Mouse (Mus musculus) skeletal muscle tissue, postnatal 0 days (tissue): ENCODE results near the gene Trim12a. TPM values are rescaled to one million over a fixed set of nuclear protein-coding genes. Genes with fewer than 3 reads are reported as not detected.

Source experiments
- polyA plus RNA-seq: library from polyadenylated mRNA; unstranded; fragments of >200 nt; fragmentation: Nextera tagmentation; extraction: Ambion mirVana; gene quantifications from 2 replicates; pipeline ENCODE4 v1.2.1, GENCODE M21; 2015

Trim12a gene
- 5.1 and 5.9 TPM in 2 replicates for polyA plus RNA-seq

GRCm38 (mm10) chr7:104315369-104316080, at the start of gene Trim12a:
Gene Trim12a (minus strand): TSS chr7:104315466.

DNA sequence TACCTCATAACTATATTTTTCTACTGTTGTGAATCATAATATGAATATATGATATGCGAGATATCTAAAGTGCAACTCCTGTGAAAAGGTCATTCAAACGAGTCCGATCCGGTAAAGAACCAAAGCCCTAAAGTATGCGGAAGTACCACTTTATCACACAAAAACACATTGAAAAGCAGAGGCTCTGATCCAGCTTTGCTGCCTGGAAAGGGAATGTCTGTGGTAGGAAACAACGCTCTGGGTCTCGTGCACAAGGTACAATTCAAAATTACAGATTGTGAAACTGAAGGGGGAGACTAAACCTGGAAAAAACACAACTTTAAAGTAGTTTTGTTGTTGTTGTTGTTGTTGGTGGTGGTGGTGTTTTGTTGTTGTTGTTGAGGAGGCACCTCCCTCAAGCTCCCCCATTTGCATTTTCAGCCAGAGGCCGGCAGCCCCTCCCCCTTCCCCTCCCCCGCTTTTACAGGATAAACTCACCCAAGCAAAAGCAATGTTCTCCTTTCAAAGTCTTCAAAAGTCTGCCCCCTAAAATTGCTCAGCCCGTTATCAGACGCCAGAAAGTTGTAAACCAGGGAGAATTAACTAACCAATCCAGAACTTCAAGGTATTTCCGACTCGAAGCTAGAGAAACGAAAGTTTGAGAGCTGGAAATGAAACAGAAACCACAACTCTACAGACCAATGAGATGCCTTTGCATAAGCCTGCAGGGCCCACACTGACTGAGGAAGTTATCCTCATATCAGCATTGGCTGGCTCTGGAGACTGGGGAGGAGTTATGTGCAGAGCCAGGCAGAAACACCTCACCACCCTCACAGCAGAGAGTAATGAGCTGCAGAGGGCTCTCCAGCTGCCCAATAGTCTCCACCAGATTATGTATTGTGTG, 37.7 kb upstream of the Trim12a start, which contains the start of gene Trim12c:
Gene Trim12c, minus strand, starts transcription at position 646 of the 883 bp plus-strand sequence.

DNA sequence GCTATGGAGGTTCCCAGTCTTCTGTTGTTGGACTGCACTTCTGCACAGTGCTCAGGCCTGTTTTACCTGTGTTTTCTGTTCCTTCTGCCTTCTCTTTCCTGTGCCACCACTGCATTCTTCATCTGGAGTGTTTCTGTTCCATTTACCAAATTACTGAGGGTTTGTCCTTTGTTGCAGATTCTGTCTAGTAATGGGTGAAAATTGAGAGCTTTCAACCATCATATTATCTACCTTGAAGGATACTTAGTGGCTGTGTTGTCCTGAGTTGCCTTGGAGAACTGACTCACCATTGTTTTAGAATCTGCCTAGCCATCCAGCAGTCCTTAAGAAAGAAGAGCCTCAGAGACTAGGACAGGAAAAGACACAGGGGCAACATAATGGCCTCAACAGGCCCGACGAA, 13.9 kb upstream of the Trim12a start, which contains the start of gene Trim34b:
Gene Trim34b, plus strand, starts transcription at position 301 of the 400 bp plus-strand sequence.

GRCm38 (mm10) chr7:104287576-104288443, 27.5 kb downstream of the Trim12a start, which contains the start of gene Trim5:
Gene Trim5 (minus strand): TSS chr7:104288094.

Other genes starting within 250 kb of the Trim12a start
- gene Olfr644, start 243.6 kb downstream of the Trim12a start, polyA plus RNA-seq, result not detected in 2 replicates
- gene Olfr645, start 230.0 kb downstream of the Trim12a start, polyA plus RNA-seq, result not detected in 2 replicates
- not detected in 2 replicates for gene Olfr646, start 210.6 kb downstream of the Trim12a start, polyA plus RNA-seq
- not detected in 2 replicates for gene Ubqln5, start 185.6 kb downstream of the Trim12a start, polyA plus RNA-seq
- gene Olfr643, start 178.1 kb downstream of the Trim12a start, polyA plus RNA-seq, result not detected in 2 replicates
- not detected in 2 replicates for gene Ubqln3, start 172.2 kb downstream of the Trim12a start, polyA plus RNA-seq
- gene Ubqlnl, start 164.9 kb downstream of the Trim12a start, polyA plus RNA-seq, result not detected in 2 replicates
- not detected in 2 replicates for gene Olfm5, start 150.6 kb downstream of the Trim12a start, polyA plus RNA-seq
- gene Olfr648, start 132.1 kb downstream of the Trim12a start, polyA plus RNA-seq, result 0.05 TPM in 1 of 2 replicates, not detected in the other
- not detected in 2 replicates for gene Olfr649, start 119.5 kb downstream of the Trim12a start, polyA plus RNA-seq
- gene Trim6, start 96.7 kb downstream of the Trim12a start, polyA plus RNA-seq, result 0.56 and 0.97 TPM in 2 replicates
- gene Trim34a, start 71.0 kb downstream of the Trim12a start, polyA plus RNA-seq, result 1.7 and 2.2 TPM in 2 replicates
- 0.45 and 0.63 TPM in 2 replicates for gene Trim5, start 27.4 kb downstream of the Trim12a start, polyA plus RNA-seq
- gene Trim34b, start 14.0 kb upstream of the Trim12a start, polyA plus RNA-seq, result 0.10 TPM in 1 of 2 replicates, not detected in the other
- gene Trim12c, start 37.9 kb upstream of the Trim12a start, polyA plus RNA-seq, result 1.6 and 2.2 TPM in 2 replicates
- gene Trim30b, start 54.4 kb upstream of the Trim12a start, polyA plus RNA-seq, result 0.12 and 0.28 TPM in 2 replicates
- gene Trim30c, start 85.4 kb upstream of the Trim12a start, polyA plus RNA-seq, result 0.14 and 0.54 TPM in 2 replicates
- gene Trim30a, start 149.7 kb upstream of the Trim12a start, polyA plus RNA-seq, result 2.5 and 2.7 TPM in 2 replicates
- 0.68 and 1.2 TPM in 2 replicates for gene Trim30d, start 192.4 kb upstream of the Trim12a start, polyA plus RNA-seq
- gene Olfr651, start 234.7 kb upstream of the Trim12a start, polyA plus RNA-seq, result not detected in 2 replicates
- gene Olfr652, start 245.4 kb upstream of the Trim12a start, polyA plus RNA-seq, result not detected in 2 replicates